Mouse (Mus musculus) megakaryocyte, embryonic 14.5 days (primary cell): Measurements from ENCODE around the gene B3galt4.

Source experiments
- FLI1 ChIP-seq: IDR thresholded peaks from 2 replicates; pipeline ENCODE4 v1.6.1; 2012; ENCODE audit warnings: low read length, inconsistent platforms, mixed read lengths
- GATA1 ChIP-seq: IDR thresholded peaks from 3 replicates; pipeline ENCODE4 v1.6.1; 2012; ENCODE audit warnings: mixed read lengths, low read length, inconsistent platforms, borderline replicate concordance

DNA sequence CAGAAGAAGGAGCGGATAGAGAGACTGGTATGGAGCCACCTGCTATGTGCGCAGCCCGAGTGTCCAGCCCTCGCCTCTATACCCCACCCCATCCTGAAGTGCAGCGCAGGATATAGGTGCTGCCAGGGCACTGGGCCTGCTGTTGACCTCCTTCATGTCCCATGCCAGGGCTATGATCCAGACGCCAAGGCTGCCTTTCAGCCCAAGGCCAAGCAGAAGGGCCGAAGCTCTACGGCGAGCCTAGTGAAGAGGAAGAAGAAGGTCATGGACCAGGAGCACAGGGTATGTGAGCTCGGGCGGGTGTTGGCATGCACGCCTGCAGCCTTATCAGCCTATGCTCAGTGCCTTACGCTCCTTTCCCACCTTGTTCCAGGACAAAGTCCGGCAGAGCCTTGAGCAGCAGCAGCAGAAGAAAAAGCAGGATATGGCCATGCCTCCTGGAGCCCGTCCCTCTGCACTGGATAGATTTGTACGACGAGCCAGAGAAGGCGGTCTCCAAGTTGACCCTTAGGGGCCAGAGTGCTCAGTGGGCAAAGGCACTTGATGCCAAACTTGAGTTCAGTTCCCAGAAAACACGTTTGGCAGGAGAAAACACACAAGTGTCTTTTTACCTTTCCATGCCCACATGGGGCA is 2.3 kb downstream of the B3galt4 start:
- TF ChIP-seq GATA1: no peak
- no peak for TF ChIP-seq FLI1
